Mouse (Mus musculus) bone marrow, adult 2 months (tissue): ENCODE measurements around the gene Diras1. TPM values are rescaled to one million over a fixed set of nuclear protein-coding genes. Genes with fewer than 3 reads are reported as not detected.

Experiments used
- H3K27ac ChIP-seq: fragments of 200-500 bp; 2 replicates; pipeline ENCODE4 v1.5.1; 2012; ENCODE audit warnings: low read depth, mild to moderate bottlenecking, control low read depth, inconsistent platforms, low read length; ENCODE audit not compliant: control insufficient read depth, poor library complexity, insufficient read depth
- H3K4me1 ChIP-seq: fragments of 200-500 bp; 2 replicates; pipeline ENCODE4 v1.6.1; 2011; ENCODE audit warnings: low read length; ENCODE audit not compliant: control insufficient read depth, insufficient read depth
- H3K4me3 ChIP-seq: fragments of 200-500 bp; replicated peaks from 2 replicates; pipeline ENCODE3; 2011; ENCODE audit warnings: mild to moderate bottlenecking, low read depth, low read length, control low read depth; ENCODE audit not compliant: control insufficient read depth
- CTCF ChIP-seq: fragments of 200-500 bp; IDR thresholded peaks from 2 replicates; pipeline ENCODE4 v1.5.1; 2011; ENCODE audit warnings: low read length, control low read depth; ENCODE audit not compliant: control insufficient read depth, insufficient read depth
- POLR2A ChIP-seq: fragments of 200-500 bp; IDR thresholded peaks from 2 replicates; pipeline ENCODE4 v1.6.1; 2011; ENCODE audit warnings: low read depth, mild to moderate bottlenecking, control low read depth, low read length, borderline replicate concordance; ENCODE audit not compliant: control insufficient read depth
- WGBS: fragments of 180-500 bp; shearing (Covaris S2); methylation state at CpG from one replicate; pipeline ENCODE4 v1.1.7; 2018; 5-methylcytosine and 5-hydroxymethylcytosine counted together
- polyA plus RNA-seq: library from polyadenylated mRNA; stranded (reverse); fragments of >200 nt; gene quantifications from 2 replicates; pipeline ENCODE4 v1.2.4, GENCODE M21; 2011; ENCODE audit warnings: low replicate concordance; ENCODE audit not compliant: missing spikeins, insufficient read depth, insufficient read length

Diras1 gene
- polyA plus RNA-seq, 1 experiment = not detected

DNA sequence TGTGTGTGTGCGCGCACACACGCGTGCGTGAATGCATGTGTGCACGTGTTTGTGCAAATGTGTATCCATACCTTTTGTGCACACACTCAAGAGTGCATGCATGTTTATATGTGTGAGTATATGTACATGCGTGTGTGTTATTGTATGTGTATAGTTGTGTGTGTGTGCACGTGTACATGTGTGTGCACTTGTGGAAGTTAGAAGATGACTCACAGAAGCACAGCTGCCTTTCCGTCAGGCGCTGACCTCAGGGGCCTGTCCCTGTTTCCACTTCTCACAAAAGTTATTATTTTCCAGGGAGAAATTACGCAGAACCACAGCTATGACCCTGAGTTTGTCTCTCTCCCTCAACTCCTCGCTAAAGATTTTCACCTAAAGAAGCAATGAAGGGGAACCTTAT, 41.2 kb downstream of the Diras1 start:
- TF ChIP-seq CTCF (no peak), POLR2A (no peak)
- 87% methylated on average over 12 of the region's 12 CpGs for WGBS
- Histone ChIP-seq H3K27ac (no peak overlapping the region), H3K4me1 (peaks cover 2% of the 10 kb centered on the region; the same call in 1 of the 2 replicates), H3K4me3 (no peak overlapping the region)

DNA sequence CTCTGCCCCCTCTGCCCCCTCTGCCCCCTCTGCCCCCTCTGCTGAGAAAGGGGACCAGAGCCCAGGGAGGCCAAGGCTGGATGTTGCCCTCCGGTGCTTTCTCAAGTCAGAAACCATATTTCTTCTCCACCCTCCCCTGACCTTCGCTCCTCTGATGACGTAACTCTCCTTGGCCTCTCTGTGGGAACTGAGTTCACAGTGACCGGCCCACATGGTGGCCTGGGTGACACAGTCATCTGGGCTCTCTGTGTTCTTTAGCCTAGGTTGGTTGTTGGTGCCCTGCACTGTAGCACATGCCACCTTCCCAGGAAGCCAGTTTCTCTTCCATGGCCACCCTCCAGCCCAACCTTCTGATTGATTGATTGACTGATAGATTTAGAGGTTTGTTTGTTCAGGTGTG, 43.1 kb downstream of the Diras1 start:
- 49% methylated on average over 4 of the region's 4 CpGs for WGBS
- no peaks in the 10 kb centered on the region; the same call in 1 of the 2 replicates for H3K4me1 ChIP-seq
- TF ChIP-seq CTCF = no peak
- TF ChIP-seq POLR2A = no peak
- H3K27ac ChIP-seq = no peak overlapping the region
- no peak overlapping the region for H3K4me3 ChIP-seq

DNA sequence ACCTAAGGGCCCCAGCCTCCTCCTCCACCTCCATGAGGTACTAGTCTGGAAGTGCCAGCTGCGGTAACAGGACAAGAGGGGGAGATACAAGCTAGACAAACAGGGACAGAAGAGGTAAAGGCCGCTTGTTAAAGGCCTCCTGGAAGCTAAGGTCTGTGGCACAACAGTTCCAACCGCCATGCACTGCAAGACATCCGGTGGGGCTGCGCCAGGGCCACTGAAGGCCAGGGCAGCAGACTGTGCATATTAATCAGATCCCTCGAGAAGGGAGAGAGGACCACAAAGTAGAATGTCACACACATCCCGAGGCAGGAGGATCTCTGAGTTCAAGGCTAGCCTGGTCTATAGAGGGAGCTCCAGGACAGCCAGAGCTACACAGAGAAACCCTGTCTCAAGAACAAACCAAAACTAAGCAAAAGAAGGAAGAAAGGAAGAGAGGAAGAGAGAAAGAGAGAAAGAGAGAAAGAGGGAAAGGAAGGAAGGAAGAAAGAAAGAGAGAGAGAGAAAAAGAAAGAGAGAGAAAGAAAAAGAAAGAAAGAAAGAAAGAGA, 43.8 kb downstream of the Diras1 start:
- H3K27ac ChIP-seq = peak overlapping the region; percentile 31; the same call in 1 of the 2 replicates
- no peaks in the 10 kb centered on the region; the same call in 1 of the 2 replicates for H3K4me1 ChIP-seq
- TF ChIP-seq POLR2A (no peak), CTCF (no peak)
- 25% methylated on average over 7 of the region's 7 CpGs for WGBS
- H3K4me3 ChIP-seq = no peak overlapping the region

DNA sequence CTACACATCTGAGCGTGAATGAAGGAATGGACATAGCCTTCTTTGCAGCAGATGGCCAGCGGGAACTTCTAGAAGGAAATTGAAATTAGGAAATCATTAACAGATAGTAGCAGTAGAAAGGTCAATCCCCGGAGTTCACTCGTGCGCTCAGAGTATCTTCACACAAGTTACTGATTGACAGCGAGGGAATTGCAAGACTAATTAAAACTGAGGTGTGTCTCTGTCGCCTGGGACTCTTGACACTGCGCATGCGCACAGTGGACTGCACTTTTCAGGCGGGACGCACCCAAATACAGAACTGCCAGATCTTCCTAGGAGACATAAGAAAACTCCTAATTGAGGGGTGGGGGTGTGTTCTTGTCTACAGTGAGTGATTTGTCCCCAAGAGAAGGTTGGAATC, 50.0 kb downstream of the Diras1 start:
- H3K4me1 ChIP-seq = no peaks in the 10 kb centered on the region
- WGBS = 82% methylated on average over 11 of the region's 11 CpGs
- H3K27ac ChIP-seq = no peak overlapping the region
- no peak overlapping the region for H3K4me3 ChIP-seq
- TF ChIP-seq POLR2A = no peak
- TF ChIP-seq CTCF = no peak

- Histone ChIP-seq H3K4me1 (no peaks in the 10 kb centered on the region), H3K27ac (no peak overlapping the region), H3K4me3 (no peak overlapping the region)
- no peak for TF ChIP-seq CTCF
- TF ChIP-seq POLR2A = no peak
- WGBS = 60% methylated on average over 1 of the region's 1 CpGs
Observed at GRCm38 (mm10) chr10:80973722-80974121, 51.7 kb downstream of the Diras1 start.

GRCm38 (mm10) chr10:80972071-80972987, 53.1 kb downstream of the Diras1 start:
- WGBS = 78% methylated on average over 11 of the region's 11 CpGs
- TF ChIP-seq POLR2A (no peak), CTCF (no peak)
- H3K27ac ChIP-seq = no peak overlapping the region
- H3K4me1 ChIP-seq = no peaks in the 10 kb centered on the region; the same call in 1 of the 2 replicates
- no peak overlapping the region for H3K4me3 ChIP-seq

- 82% methylated on average over 15 of the region's 15 CpGs for WGBS
- Histone ChIP-seq H3K27ac (no peak overlapping the region), H3K4me1 (peaks cover 2% of the 10 kb centered on the region; the same call in 1 of the 2 replicates), H3K4me3 (no peak overlapping the region)
- TF ChIP-seq POLR2A (no peak), CTCF (no peak)
Observed at GRCm38 (mm10) chr10:80971533-80971932, 53.9 kb downstream of the Diras1 start.

DNA sequence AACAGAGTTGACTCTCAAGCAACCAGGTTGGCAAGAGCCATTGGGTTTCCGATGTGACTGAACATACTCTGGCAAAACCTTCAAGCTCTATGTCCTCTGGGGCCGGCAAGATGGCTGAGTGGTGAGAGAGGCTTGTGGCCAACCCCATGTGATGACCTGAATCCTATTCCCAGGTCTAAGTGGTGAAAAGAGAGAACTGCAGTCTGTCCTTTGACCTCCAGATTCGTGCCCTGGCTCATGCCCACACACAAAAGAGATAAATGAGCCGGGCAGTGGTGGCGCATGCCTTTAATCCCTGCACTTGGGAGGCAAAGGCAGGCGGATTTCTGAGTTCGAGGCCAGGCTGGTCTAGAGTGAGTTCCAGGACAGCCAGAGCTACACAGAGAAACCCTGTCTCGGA, 55.3 kb downstream of the Diras1 start:
- TF ChIP-seq CTCF (no peak), POLR2A (no peak)
- H3K4me3 ChIP-seq = no peak overlapping the region
- H3K4me1 ChIP-seq = peaks cover 2% of the 10 kb centered on the region; the same call in 1 of the 2 replicates
- WGBS = 82% methylated on average over 8 of the region's 8 CpGs
- H3K27ac ChIP-seq = no peak overlapping the region

Other genes starting within 250 kb of the Diras1 start
- 26.5 and 34.5 TPM in 2 replicates for gene Sf3a2, start 227.5 kb downstream of the Diras1 start, polyA plus RNA-seq
- gene Plekhj1, start 227.0 kb downstream of the Diras1 start, polyA plus RNA-seq = 123 and 186 TPM in 2 replicates
- gene Amh, start 220.4 kb downstream of the Diras1 start, polyA plus RNA-seq = 3.0 TPM in 1 of 2 replicates, not detected in the other
- 1.4 TPM in 1 of 2 replicates, not detected in the other for gene Jsrp1, start 212.2 kb downstream of the Diras1 start, polyA plus RNA-seq
- 672 and 986 TPM in 2 replicates for gene Oaz1, start 199.0 kb downstream of the Diras1 start, polyA plus RNA-seq
- not detected in 2 replicates for gene Lingo3, start 181.6 kb downstream of the Diras1 start, polyA plus RNA-seq
- gene Lsm7, start 170.5 kb downstream of the Diras1 start, polyA plus RNA-seq = 114 and 136 TPM in 2 replicates
- gene Sppl2b, start 170.4 kb downstream of the Diras1 start, polyA plus RNA-seq = 68.6 and 109 TPM in 2 replicates
- not detected in 2 replicates for gene Tmprss9, start 153.8 kb downstream of the Diras1 start, polyA plus RNA-seq
- gene Timm13, start 124.7 kb downstream of the Diras1 start, polyA plus RNA-seq = 78.1 and 118 TPM in 2 replicates
- 10.7 and 29.8 TPM in 2 replicates for gene Lmnb2, start 107.4 kb downstream of the Diras1 start, polyA plus RNA-seq
- gene Gadd45b, start 95.6 kb downstream of the Diras1 start, polyA plus RNA-seq = 6.3 and 17.9 TPM in 2 replicates
- gene Gng7, start 10.7 kb downstream of the Diras1 start, polyA plus RNA-seq = not detected in 2 replicates
- gene Slc39a3, start 11.8 kb upstream of the Diras1 start, polyA plus RNA-seq = 3.7 and 3.9 TPM in 2 replicates
- gene Sgta, start 34.5 kb upstream of the Diras1 start, polyA plus RNA-seq = 26.2 and 52.3 TPM in 2 replicates
- 10.3 and 16.7 TPM in 2 replicates for gene Thop1, start 44.4 kb upstream of the Diras1 start, polyA plus RNA-seq
- 0.87 TPM in 1 of 2 replicates, not detected in the other for gene Creb3l3, start 73.2 kb upstream of the Diras1 start, polyA plus RNA-seq
- gene Map2k2, start 80.3 kb upstream of the Diras1 start, polyA plus RNA-seq = 57.6 and 108 TPM in 2 replicates
- gene Zbtb7a, start 109.6 kb upstream of the Diras1 start, polyA plus RNA-seq = 28.2 and 31.0 TPM in 2 replicates
- 11.1 and 29.0 TPM in 2 replicates for gene Pias4, start 142.3 kb upstream of the Diras1 start, polyA plus RNA-seq
- gene Eef2, start 151.0 kb upstream of the Diras1 start, polyA plus RNA-seq = 347 and 468 TPM in 2 replicates
- 7.2 and 23.2 TPM in 2 replicates for gene Dapk3, start 157.3 kb upstream of the Diras1 start, polyA plus RNA-seq
- gene 4930442H23Rik, start 158.2 kb upstream of the Diras1 start, polyA plus RNA-seq = not detected in 2 replicates
- not detected in 2 replicates for gene Nmrk2, start 176.4 kb upstream of the Diras1 start, polyA plus RNA-seq
- gene Atcay, start 205.2 kb upstream of the Diras1 start, polyA plus RNA-seq = not detected in 2 replicates
- 0.32 and 2.5 TPM in 2 replicates for gene Zfr2, start 207.5 kb upstream of the Diras1 start, polyA plus RNA-seq
- gene Matk, start 227.3 kb upstream of the Diras1 start, polyA plus RNA-seq = 11.9 and 18.9 TPM in 2 replicates
- gene Mrpl54, start 241.3 kb upstream of the Diras1 start, polyA plus RNA-seq = 34.4 and 75.4 TPM in 2 replicates
- 14.6 and 32.8 TPM in 2 replicates for gene Apba3, start 241.3 kb upstream of the Diras1 start, polyA plus RNA-seq